Mouse (Mus musculus) cerebellum, postnatal 25 days (tissue): ENCODE results near the gene Mink1.
A peak's percentile ranks its signal among the peaks of the same experiment; 100 is the strongest.

ENCODE experiments used
- DNase-seq, 2 experiments: peaks; one replicate each; pipeline ENCODE4 v3.0.0; 2021; ENCODE audit warnings: mixed read lengths in 2 of 2

The Mink1 gene

GRCm38 (mm10) chr11:70654923-70655570 lies 92.4 kb downstream of the Mink1 start:
- peak; percentile 92 to 94 for DNase-seq

DNA sequence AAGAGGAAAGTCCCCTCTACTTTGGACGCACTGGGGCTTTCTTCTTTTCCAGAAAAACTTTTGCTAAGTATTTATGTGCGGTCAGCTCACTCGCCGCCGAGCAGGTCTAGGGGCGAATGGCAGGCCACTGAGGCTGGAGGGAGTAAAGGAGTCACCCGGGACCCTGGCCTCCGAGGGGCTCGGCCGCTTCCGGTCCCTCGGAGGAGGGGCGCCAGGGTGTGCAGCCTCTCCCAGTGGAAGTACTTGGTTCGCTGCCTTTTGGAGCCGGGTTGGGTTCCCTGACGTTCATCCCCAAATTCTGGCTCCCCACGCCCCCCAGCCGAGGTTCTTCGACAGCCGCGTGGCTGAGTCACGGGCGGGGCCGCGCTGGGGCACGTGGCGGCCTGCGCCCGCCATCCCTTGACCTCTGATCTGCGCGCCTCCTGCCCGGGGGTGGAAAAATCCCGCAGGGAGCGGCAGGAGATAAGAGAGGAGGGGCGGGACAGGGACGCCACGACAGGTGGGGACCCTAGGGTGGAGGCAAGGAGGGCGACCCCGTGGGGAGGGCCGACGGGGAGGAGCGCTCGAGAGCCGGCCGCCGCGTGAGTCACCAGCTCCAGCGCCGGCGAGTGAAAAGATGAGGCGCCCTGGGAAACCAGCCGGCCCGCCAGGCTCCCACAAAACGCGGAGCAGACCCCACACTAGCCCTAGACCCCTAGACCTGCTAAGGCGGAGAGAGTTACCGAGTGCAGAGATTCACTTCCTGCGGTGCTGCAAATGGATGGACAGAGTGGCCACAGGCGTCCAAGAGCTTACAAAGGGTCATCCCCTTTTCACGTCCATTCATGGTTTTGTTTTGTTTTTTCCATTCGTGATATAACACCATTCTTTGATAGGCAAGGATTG lies 93.1 kb downstream of the Mink1 start:
- peak; percentile 56 to 60 for DNase-seq

GRCm38 (mm10) chr11:70656456-70656927 lies 93.8 kb downstream of the Mink1 start:
- DNase-seq: peak; percentile 61 to 77

- DNase-seq: peak in 1 of 2 experiments; percentile 56
Measured at GRCm38 (mm10) chr11:70656964-70657363, 94.3 kb downstream of the Mink1 start, which contains the start of gene Eno3. Gene Eno3, plus strand, starts transcription at chr11:70657202.

DNA sequence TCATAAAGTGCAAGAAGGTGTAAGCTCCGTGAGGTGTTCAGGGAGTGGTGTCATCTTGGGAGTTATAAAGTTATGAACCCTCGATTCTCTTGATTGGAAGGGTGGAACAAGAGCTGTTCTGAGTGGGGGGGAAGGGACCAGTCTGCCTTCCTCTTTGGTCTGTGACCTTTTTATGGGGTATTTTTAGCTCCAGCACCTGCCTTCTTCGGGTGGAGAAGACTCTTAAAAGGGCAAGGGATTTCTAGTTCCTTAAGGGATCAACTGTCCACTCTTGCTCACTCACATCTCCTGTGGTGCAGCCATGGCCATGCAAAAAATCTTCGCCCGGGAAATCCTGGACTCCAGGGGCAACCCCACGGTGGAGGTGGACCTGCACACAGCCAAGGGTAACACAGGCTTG lies 94.9 kb downstream of the Mink1 start:
- DNase-seq: no peak

- DNase-seq: no peak
Measured at GRCm38 (mm10) chr11:70657991-70658390, 95.3 kb downstream of the Mink1 start.

DNA sequence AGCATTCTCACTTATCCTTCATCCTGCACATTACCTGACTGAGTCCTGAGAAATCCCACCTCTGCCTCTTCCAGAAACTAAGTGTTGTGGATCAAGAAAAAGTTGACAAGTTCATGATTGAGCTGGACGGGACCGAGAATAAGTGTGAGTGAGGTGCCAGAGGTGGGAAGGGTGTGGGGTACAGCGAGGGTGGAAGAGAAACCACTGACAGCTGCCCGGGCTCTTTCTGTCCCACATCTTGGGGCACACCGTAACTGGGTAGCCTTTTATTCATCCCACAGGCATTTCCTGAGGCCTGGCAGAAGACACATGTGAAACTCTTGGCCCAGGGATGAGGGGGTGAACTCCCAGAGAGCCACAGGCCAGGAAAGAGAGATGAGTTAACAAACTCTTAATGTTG lies 95.8 kb downstream of the Mink1 start:
- no peak for DNase-seq

- no peak for DNase-seq
Measured at GRCm38 (mm10) chr11:70658942-70659341, 96.3 kb downstream of the Mink1 start.

GRCm38 (mm10) chr11:70660571-70660970 lies 97.9 kb downstream of the Mink1 start:
- no peak for DNase-seq

DNA sequence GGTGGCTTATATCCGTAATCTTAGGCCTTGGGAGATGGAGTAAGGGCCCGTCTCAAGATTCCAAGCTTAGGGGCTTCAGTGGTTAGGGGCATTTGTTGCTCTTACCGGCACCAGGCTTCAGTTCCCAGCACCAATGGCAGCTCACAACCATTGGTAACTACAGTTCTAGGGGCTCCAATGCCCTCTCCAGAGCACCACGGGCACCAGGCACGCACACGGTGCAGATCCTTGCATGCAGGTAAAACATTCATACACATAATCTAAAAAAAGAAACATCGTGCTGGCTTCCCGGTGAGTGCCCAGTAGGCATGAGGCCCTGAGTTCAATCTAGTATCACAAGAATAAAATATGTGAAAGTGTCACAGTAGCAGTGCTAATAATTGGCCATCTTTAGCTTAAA lies 100.4 kb downstream of the Mink1 start:
- DNase-seq: no peak

DNA sequence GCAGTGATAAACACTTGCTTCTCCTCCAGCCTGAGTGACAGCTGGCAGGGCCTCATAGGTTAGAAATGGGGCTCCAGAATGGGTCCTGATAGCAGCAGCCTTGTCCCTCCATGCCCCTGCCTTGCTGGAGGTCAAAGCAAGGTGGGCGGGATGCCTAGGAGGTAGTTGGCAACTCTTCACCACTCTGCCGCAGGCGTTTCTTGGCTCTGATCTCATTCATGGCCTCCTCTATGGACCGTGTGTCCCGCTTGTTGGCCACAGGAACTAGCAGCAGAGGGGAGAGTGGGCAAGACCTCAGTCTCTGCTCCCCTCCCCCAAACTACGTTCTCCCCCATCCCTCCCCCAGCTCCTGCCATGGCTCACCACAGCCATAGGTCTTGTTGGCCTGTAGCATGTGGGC lies 101.3 kb downstream of the Mink1 start:
- DNase-seq: no peak
